Mouse (Mus musculus) olfactory bulb, adult 2 months (tissue): ENCODE results near the gene Prokr2.

Experiments used
- CTCF ChIP-seq: fragments of 200-500 bp; IDR thresholded peaks from 2 replicates; pipeline ENCODE4 v1.5.1; 2012; ENCODE audit warnings: low read depth, mild to moderate bottlenecking, low read length, moderate library complexity; ENCODE audit not compliant: insufficient read depth
- POLR2A ChIP-seq: fragments of 200-500 bp; IDR thresholded peaks from 2 replicates; pipeline ENCODE4 v1.6.1; 2012; ENCODE audit warnings: mild to moderate bottlenecking, low read depth, low read length, moderate library complexity; ENCODE audit not compliant: insufficient read depth

- TF ChIP-seq CTCF = no peak
- TF ChIP-seq POLR2A = no peak
Observed at GRCm38 (mm10) chr2:132313568-132313967, 71.7 kb downstream of the Prokr2 start.
